In genomic region chr12:102744839-102745238, GRCm38 (mm10) we compare ENCODE assay signal across 7 mouse cellular contexts. TPM values are rescaled to one million over a fixed set of nuclear protein-coding genes. Genes with fewer than 3 reads are reported as not detected.
DNase-seq lines count a peak whose midpoint lies in the region; ATAC-seq lines count a peak whose summit lies in the region.

No protein-coding gene starts in this region.

- H3K27me3 ChIP-seq in embryonic facial prominence, embryonic 15.5 days: no peaks in the 10 kb centered on the region
- no peaks in the 10 kb centered on the region for H3K27me3 ChIP-seq in limb, embryonic 15.5 days

- peaks cover 20% of the 10 kb centered on the region for H3K4me1 ChIP-seq in embryonic facial prominence, embryonic 15.5 days
- H3K4me1 ChIP-seq in limb, embryonic 15.5 days: peaks cover 15% of the 10 kb centered on the region

- H3K4me3 ChIP-seq in embryonic facial prominence, embryonic 15.5 days (replicated peaks): peak overlapping the region; percentile 86; the same call in 1 of the 2 replicates
- 0 out of 2 replicates have a peak overlapping the region, but pooled peaks have one; percentile 72 for H3K4me3 ChIP-seq in limb, embryonic 15.5 days

- peak overlapping the region; percentile 64 for H3K4me2 ChIP-seq in embryonic facial prominence, embryonic 15.5 days (replicated peaks)
- H3K4me2 ChIP-seq in limb, embryonic 15.5 days: no peak overlapping the region

- H3K9ac ChIP-seq in embryonic facial prominence, embryonic 15.5 days: no peak overlapping the region
- H3K9ac ChIP-seq in limb, embryonic 15.5 days: no peak overlapping the region

- peak; percentile 28 for DNase-seq in thymus, postnatal 14 days
- DNase-seq in thymus, adult 18-20 months: no peak
- DNase-seq in left cerebral cortex, adult 11 months (ENCODE audit: low spot score): no peak
- no peak for DNase-seq in right cerebral cortex, postnatal 14 days

- ATAC-seq in embryonic facial prominence, embryonic 15.5 days (ENCODE audit: insufficient number of reproducible peaks, low FRiP score, low TSS enrichment, low read depth): no peak
- ATAC-seq in limb, embryonic 15.5 days (ENCODE audit: insufficient number of reproducible peaks, low FRiP score, low TSS enrichment, low read depth): no peak
- peak; percentile 76 for ATAC-seq in neutrophil, adult 5-6 weeks (ENCODE audit: extremely low read depth, insufficient number of reproducible peaks, low FRiP score, poor library complexity, severe bottlenecking)

- no peaks in the 10 kb centered on the region for H3K9me3 ChIP-seq in embryonic facial prominence, embryonic 15.5 days (replicated peaks)
- H3K9me3 ChIP-seq in limb, embryonic 15.5 days: no peaks in the 10 kb centered on the region

- WGBS in embryonic facial prominence, embryonic 15.5 days: 48% methylated on average over 6 of the region's 6 CpGs
- WGBS in limb, embryonic 15.5 days: 63% methylated on average over 6 of the region's 6 CpGs

- 0 out of 2 replicates have a peak, but pooled peaks cover 11% of the 10 kb centered on the region for H3K36me3 ChIP-seq in embryonic facial prominence, embryonic 15.5 days
- peaks cover 17% of the 10 kb centered on the region; the same call in 1 of the 2 replicates for H3K36me3 ChIP-seq in limb, embryonic 15.5 days

- H3K27ac ChIP-seq in embryonic facial prominence, embryonic 15.5 days (replicated peaks): no peak overlapping the region
- no peak overlapping the region for H3K27ac ChIP-seq in limb, embryonic 15.5 days

RNA-seq across cellular contexts. Expression of gene Tmem251, which starts 1.3 kb away (rescaled TPM):
- 8.7 and 10.2 TPM in 2 replicates for polyA plus RNA-seq in embryonic facial prominence, embryonic 15.5 days (2015; fragmentation: Nextera tagmentation; extraction: Ambion mirVana)
- polyA plus RNA-seq in limb, embryonic 15.5 days (2015; fragmentation: Nextera tagmentation; extraction: Ambion mirVana): 9.2 and 9.4 TPM in 2 replicates
- total RNA-seq in neutrophil, adult 5-6 weeks (2017): 11.2 and 13.4 TPM in 2 replicates

RNA-seq across cellular contexts. Expression of gene Moap1, which starts 1.4 kb away (rescaled TPM):
- polyA plus RNA-seq in embryonic facial prominence, embryonic 15.5 days (2015; fragmentation: Nextera tagmentation; extraction: Ambion mirVana): 24.5 and 24.7 TPM in 2 replicates
- 21.7 and 21.8 TPM in 2 replicates for polyA plus RNA-seq in limb, embryonic 15.5 days (2015; fragmentation: Nextera tagmentation; extraction: Ambion mirVana)
- total RNA-seq in neutrophil, adult 5-6 weeks (2017): 6.1 and 8.3 TPM in 2 replicates

RNA-seq across cellular contexts. Expression of gene Gm28051, which starts 12.7 kb away (rescaled TPM):
- polyA plus RNA-seq in embryonic facial prominence, embryonic 15.5 days (2015; fragmentation: Nextera tagmentation; extraction: Ambion mirVana): not detected in 2 replicates
- polyA plus RNA-seq in limb, embryonic 15.5 days (2015; fragmentation: Nextera tagmentation; extraction: Ambion mirVana): not detected in 2 replicates
- not detected in 2 replicates for total RNA-seq in neutrophil, adult 5-6 weeks (2017)

RNA-seq across cellular contexts. Expression of gene Gon7, which starts 12.8 kb away (rescaled TPM):
- polyA plus RNA-seq in embryonic facial prominence, embryonic 15.5 days (2015; fragmentation: Nextera tagmentation; extraction: Ambion mirVana): 24.3 and 25.6 TPM in 2 replicates
- 19.7 and 20.6 TPM in 2 replicates for polyA plus RNA-seq in limb, embryonic 15.5 days (2015; fragmentation: Nextera tagmentation; extraction: Ambion mirVana)
- 21.5 and 23.5 TPM in 2 replicates for total RNA-seq in neutrophil, adult 5-6 weeks (2017)

RNA-seq across cellular contexts. Expression of gene Ubr7, which starts 12.9 kb away (rescaled TPM):
- 38.2 and 38.7 TPM in 2 replicates for polyA plus RNA-seq in embryonic facial prominence, embryonic 15.5 days (2015; fragmentation: Nextera tagmentation; extraction: Ambion mirVana)
- 38.3 and 41.5 TPM in 2 replicates for polyA plus RNA-seq in limb, embryonic 15.5 days (2015; fragmentation: Nextera tagmentation; extraction: Ambion mirVana)
- 21.4 and 28.6 TPM in 2 replicates for total RNA-seq in neutrophil, adult 5-6 weeks (2017)
